Mouse (Mus musculus) v-Abl transformed pro-B cells (cell line): ENCODE data around the gene Kcnk6.
"Not testable (repeated sequence)": the region's sequence is repeated elsewhere in the genome, so short reads cannot be mapped to it uniquely, and the experiment has no call there.

ENCODE experiments used
- in situ Hi-C, 2 experiments: fragments of 400-800 bp; cut with MboI; formaldehyde crosslinking; loops; one replicate each; pipeline ENCODE4 v1.15.1; 2025; ENCODE audit not compliant: unreplicated experiment in 2 of 2

Kcnk6 gene

DNA sequence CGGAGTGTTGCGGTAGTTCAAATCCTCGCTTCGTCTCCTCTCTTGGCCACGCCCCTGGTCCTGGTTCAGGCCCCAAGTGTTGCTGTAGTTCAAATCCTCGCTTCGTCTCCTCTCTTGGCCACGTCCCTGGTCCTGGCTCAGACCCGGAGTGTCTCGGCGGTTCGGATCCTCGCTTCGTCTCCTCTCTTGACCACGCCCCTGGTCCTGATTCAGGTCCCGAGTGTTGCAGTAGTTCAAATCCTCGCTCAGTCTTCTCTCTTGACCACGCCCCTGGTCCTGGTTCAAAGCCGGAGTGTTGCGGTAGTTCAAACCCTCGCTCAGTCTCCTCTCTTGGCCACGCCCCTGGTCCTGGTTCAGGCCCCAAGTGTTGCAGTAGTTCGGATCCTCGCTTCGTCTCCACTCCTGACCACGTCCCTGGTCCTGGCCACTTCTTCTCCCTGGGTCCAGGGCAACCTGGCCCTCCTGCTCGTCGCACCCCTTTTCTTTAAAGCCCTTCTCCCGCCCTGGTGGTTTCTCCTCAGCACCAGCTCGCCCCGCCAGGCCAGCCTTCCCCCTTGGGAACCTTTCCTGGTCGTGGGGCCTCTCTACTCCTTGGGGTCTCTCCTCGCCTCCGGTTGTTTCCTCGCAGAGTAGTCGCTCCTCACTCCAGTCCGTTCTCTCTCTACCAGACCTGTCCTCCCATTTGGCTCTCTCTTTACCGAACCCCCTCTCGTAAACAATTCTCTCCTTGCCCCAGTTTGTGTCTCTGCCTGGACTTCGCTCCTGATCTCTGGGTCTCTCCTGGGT lies 19.3 kb downstream of the Kcnk6 start:
- in situ Hi-C loops: not testable (repeated sequence)

GRCm38 (mm10) chr7:29212199-29212765 lies 20.0 kb downstream of the Kcnk6 start:
- in situ Hi-C loops: no loop called here

GRCm38 (mm10) chr7:29211415-29212198 lies 20.7 kb downstream of the Kcnk6 start:
- in situ Hi-C loops: no loop called here

DNA sequence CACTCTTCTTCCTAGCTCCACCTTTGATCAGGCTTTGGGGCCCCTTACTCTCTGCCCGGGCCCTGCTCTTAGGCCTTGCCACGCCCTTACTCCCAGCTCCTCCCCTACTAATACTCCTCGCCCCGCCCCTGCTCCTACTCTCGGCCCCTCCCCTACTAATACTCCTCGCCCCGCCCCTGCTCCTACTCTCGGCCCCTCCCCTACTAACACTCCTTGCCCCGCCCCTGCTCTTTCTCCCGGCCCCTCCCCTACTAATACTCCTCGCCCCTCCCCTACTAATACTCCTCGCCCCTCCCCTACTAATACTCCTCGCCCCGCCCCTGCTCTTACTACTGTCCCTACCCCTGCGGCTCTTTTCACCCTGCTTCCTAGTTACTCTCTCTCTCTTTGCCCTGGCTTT lies 21.3 kb downstream of the Kcnk6 start:
- in situ Hi-C loops: not testable (repeated sequence)

DNA sequence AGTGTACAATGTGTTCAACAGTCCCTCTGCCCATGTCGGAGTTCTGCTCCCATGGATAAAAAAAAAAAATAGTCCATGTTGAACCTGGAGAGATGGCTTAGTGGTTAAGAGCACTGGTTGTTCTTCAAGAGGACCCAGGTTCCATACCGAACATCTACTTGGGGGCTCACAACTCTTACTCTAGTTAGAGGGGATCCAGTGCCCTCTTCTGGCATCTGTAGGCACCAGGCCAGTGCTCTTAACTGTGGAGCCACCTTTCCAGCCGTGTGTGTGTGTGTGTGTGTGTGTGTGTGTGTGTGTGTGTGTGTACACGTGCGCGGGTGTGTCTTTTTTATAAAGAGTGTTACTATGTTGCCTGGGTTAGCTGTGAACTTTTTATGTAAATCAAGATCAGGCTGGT lies 29.7 kb downstream of the Kcnk6 start:
- in situ Hi-C loops: no loop called here

- in situ Hi-C loops: not testable (repeated sequence)
Observed at GRCm38 (mm10) chr7:29194230-29194629, 38.1 kb downstream of the Kcnk6 start.

- in situ Hi-C loops: loop anchor here in 1 of 2 experiments (5.0 kb wide), 1 partner anchor 51 kb away; the partner anchor contains the start of gene Kcnk6
Observed at GRCm38 (mm10) chr7:29181323-29181722, 51.0 kb downstream of the Kcnk6 start.

- in situ Hi-C loops: loop anchor here in 1 of 2 experiments (5.0 kb wide), 1 partner anchor 51 kb away; the partner anchor contains the start of gene Kcnk6
Observed at GRCm38 (mm10) chr7:29180854-29181236, 51.5 kb downstream of the Kcnk6 start.

GRCm38 (mm10) chr7:29180077-29180853 lies 52.0 kb downstream of the Kcnk6 start, which contains the start of gene Psmd8:
Gene Psmd8, minus strand, starts transcription at chr7:29180701.
- in situ Hi-C loops: loop anchor here in 1 of 2 experiments (5.0 kb wide), 1 partner anchor 52 kb away; the partner anchor contains the start of gene Kcnk6

DNA sequence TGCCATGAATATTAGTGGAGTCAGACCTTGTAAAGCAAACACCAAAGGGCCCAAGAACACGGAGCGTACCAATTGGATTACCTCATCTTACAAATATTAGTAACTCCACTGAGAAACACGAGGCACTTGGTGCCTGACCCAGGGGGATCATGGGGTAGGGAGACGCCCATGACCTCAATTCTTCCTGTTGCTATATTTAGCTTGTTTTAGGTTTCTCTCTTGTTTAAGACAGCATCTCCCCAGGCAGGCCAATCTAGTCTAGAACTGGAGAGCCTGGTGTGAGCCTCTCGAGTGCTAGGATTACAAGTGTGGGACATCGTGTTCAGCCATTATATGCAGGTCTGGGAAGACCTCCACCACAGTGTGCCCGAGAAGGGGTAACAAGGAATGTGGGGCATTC lies 53.0 kb downstream of the Kcnk6 start:
- in situ Hi-C loops: loop anchor here (5.0 to 10.0 kb wide), 3 partner anchors 52 to 195 kb away; partner anchors contain the start of genes 2200002D01Rik (in 1 of the 2), Eif3k (in 1 of the 2), Map4k1 (in 1 of the 2) and Ryr1 (in 1 of the 2)

- in situ Hi-C loops: loop anchor here (5.0 to 10.0 kb wide), 3 partner anchors 51 to 193 kb away; partner anchors contain the start of genes 2200002D01Rik (in 1 of the 2), Eif3k (in 1 of the 2), Map4k1 (in 1 of the 2) and Ryr1 (in 1 of the 2)
Observed at GRCm38 (mm10) chr7:29178106-29178505, 54.2 kb downstream of the Kcnk6 start.

- in situ Hi-C loops: loop anchor here (10.0 kb wide), 2 partner anchors 72 to 188 kb away; partner anchors contain the start of genes 2200002D01Rik (in 1 of the 2), Eif3k (in 1 of the 2) and Map4k1 (in 1 of the 2)
Observed at GRCm38 (mm10) chr7:29172390-29173016, 59.8 kb downstream of the Kcnk6 start.
